Mouse (Mus musculus): ENCODE measurements around the gene Camta1. TPM values are rescaled to one million over a fixed set of nuclear protein-coding genes. Genes with fewer than 3 reads are reported as not detected.

The Camta1 gene
- polyA plus RNA-seq, 1 experiment from 2014 or later: 25.3 TPM

- no peak overlapping the region for H3K9ac ChIP-seq (ENCODE audit: low read depth, low read length)
- H3K36me3 ChIP-seq (ENCODE audit: control insufficient read depth, insufficient read depth): no peaks in the 10 kb centered on the region
- H3K4me2 ChIP-seq (ENCODE audit: low read depth, low read length): no peak overlapping the region
- H3K27me3 ChIP-seq (ENCODE audit: control insufficient read depth, insufficient read depth, low read depth, low read length): no peaks in the 10 kb centered on the region
- no peak overlapping the region for H3K27ac ChIP-seq (ENCODE audit: low read length)
- H3K4me3 ChIP-seq (ENCODE audit: low read depth, low read length): no peak overlapping the region
- no peak for ATAC-seq (ENCODE audit: low read depth)
- WGBS (ENCODE audit: insufficient replicate concordance): 22% methylated on average over 21 of the region's 21 CpGs
- H3K9me3 ChIP-seq (replicated peaks; ENCODE audit: control insufficient read depth, low read length): no peaks in the 10 kb centered on the region; the same call in 1 of the 2 replicates
- H3K4me1 ChIP-seq (ENCODE audit: control insufficient read depth, low read depth, low read length): no peaks in the 10 kb centered on the region
Observed at GRCm38 (mm10) chr4:151483299-151483976, 378.2 kb downstream of the Camta1 start.

- Histone ChIP-seq H3K9me3 (replicated peaks; ENCODE audit: control insufficient read depth, low read length) (no peaks in the 10 kb centered on the region; the same call in 1 of the 2 replicates), H3K36me3 (ENCODE audit: control insufficient read depth, insufficient read depth) (no peaks in the 10 kb centered on the region), H3K4me3 (ENCODE audit: low read depth, low read length) (no peak overlapping the region), H3K4me1 (ENCODE audit: control insufficient read depth, low read depth, low read length) (no peaks in the 10 kb centered on the region), H3K27me3 (ENCODE audit: control insufficient read depth, insufficient read depth, low read depth, low read length) (no peaks in the 10 kb centered on the region), H3K9ac (ENCODE audit: low read depth, low read length) (no peak overlapping the region), H3K27ac (ENCODE audit: low read length) (no peak overlapping the region), H3K4me2 (ENCODE audit: low read depth, low read length) (no peak overlapping the region)
- 66% methylated on average over 3 of the region's 3 CpGs for WGBS (ENCODE audit: insufficient replicate concordance)
- no peak for ATAC-seq (ENCODE audit: low read depth)
Observed at GRCm38 (mm10) chr4:151480928-151481327, 380.7 kb downstream of the Camta1 start.

- Histone ChIP-seq H3K4me3 (ENCODE audit: low read depth, low read length) (no peak overlapping the region), H3K27ac (ENCODE audit: low read length) (no peak overlapping the region), H3K36me3 (ENCODE audit: control insufficient read depth, insufficient read depth) (no peaks in the 10 kb centered on the region), H3K27me3 (ENCODE audit: control insufficient read depth, insufficient read depth, low read depth, low read length) (no peaks in the 10 kb centered on the region), H3K9me3 (replicated peaks; ENCODE audit: control insufficient read depth, low read length) (no peaks in the 10 kb centered on the region; the same call in 1 of the 2 replicates), H3K4me1 (ENCODE audit: control insufficient read depth, low read depth, low read length) (no peaks in the 10 kb centered on the region), H3K9ac (ENCODE audit: low read depth, low read length) (no peak overlapping the region), H3K4me2 (ENCODE audit: low read depth, low read length) (no peak overlapping the region)
- 50% methylated on average over 6 of the region's 6 CpGs for WGBS (ENCODE audit: insufficient replicate concordance)
- no peak for ATAC-seq (ENCODE audit: low read depth)
Observed at GRCm38 (mm10) chr4:151477950-151478349, 383.7 kb downstream of the Camta1 start.

GRCm38 (mm10) chr4:151474895-151475470 is 386.7 kb downstream of the Camta1 start:
- no peaks in the 10 kb centered on the region for H3K36me3 ChIP-seq (ENCODE audit: control insufficient read depth, insufficient read depth)
- H3K9ac ChIP-seq (ENCODE audit: low read depth, low read length): no peak overlapping the region
- H3K27me3 ChIP-seq (ENCODE audit: control insufficient read depth, insufficient read depth, low read depth, low read length): no peaks in the 10 kb centered on the region
- no peak overlapping the region for H3K27ac ChIP-seq (ENCODE audit: low read length)
- no peak overlapping the region for H3K4me2 ChIP-seq (ENCODE audit: low read depth, low read length)
- H3K9me3 ChIP-seq (replicated peaks; ENCODE audit: control insufficient read depth, low read length): no peaks in the 10 kb centered on the region; the same call in 1 of the 2 replicates
- no peaks in the 10 kb centered on the region for H3K4me1 ChIP-seq (ENCODE audit: control insufficient read depth, low read depth, low read length)
- ATAC-seq (ENCODE audit: low read depth): no peak
- no peak overlapping the region for H3K4me3 ChIP-seq (ENCODE audit: low read depth, low read length)
- WGBS (ENCODE audit: insufficient replicate concordance): 76% methylated on average over 16 of the region's 16 CpGs

GRCm38 (mm10) chr4:151471886-151472285 is 389.8 kb downstream of the Camta1 start:
- ATAC-seq (ENCODE audit: low read depth): no peak
- H3K27me3 ChIP-seq (ENCODE audit: control insufficient read depth, insufficient read depth, low read depth, low read length): no peaks in the 10 kb centered on the region
- no peaks in the 10 kb centered on the region for H3K4me1 ChIP-seq (ENCODE audit: control insufficient read depth, low read depth, low read length)
- no peak overlapping the region for H3K27ac ChIP-seq (ENCODE audit: low read length)
- H3K9ac ChIP-seq (ENCODE audit: low read depth, low read length): no peak overlapping the region
- no peak overlapping the region for H3K4me3 ChIP-seq (ENCODE audit: low read depth, low read length)
- H3K9me3 ChIP-seq (replicated peaks; ENCODE audit: control insufficient read depth, low read length): no peaks in the 10 kb centered on the region
- no peaks in the 10 kb centered on the region for H3K36me3 ChIP-seq (ENCODE audit: control insufficient read depth, insufficient read depth)
- no peak overlapping the region for H3K4me2 ChIP-seq (ENCODE audit: low read depth, low read length)
- WGBS (ENCODE audit: insufficient replicate concordance): 66% methylated on average over 4 of the region's 4 CpGs

- H3K9me3 ChIP-seq (replicated peaks; ENCODE audit: control insufficient read depth, low read length): no peaks in the 10 kb centered on the region
- no peaks in the 10 kb centered on the region for H3K36me3 ChIP-seq (ENCODE audit: control insufficient read depth, insufficient read depth)
- no peak overlapping the region for H3K4me2 ChIP-seq (ENCODE audit: low read depth, low read length)
- no peaks in the 10 kb centered on the region for H3K4me1 ChIP-seq (ENCODE audit: control insufficient read depth, low read depth, low read length)
- no peak overlapping the region for H3K9ac ChIP-seq (ENCODE audit: low read depth, low read length)
- ATAC-seq (ENCODE audit: low read depth): no peak
- WGBS (ENCODE audit: insufficient replicate concordance): 74% methylated on average over 5 of the region's 5 CpGs
- H3K4me3 ChIP-seq (ENCODE audit: low read depth, low read length): no peak overlapping the region
- H3K27ac ChIP-seq (ENCODE audit: low read length): no peak overlapping the region
- no peaks in the 10 kb centered on the region for H3K27me3 ChIP-seq (ENCODE audit: control insufficient read depth, insufficient read depth, low read depth, low read length)
Observed at GRCm38 (mm10) chr4:151468381-151468780, 393.3 kb downstream of the Camta1 start.

GRCm38 (mm10) chr4:151458686-151459085 is 403.0 kb downstream of the Camta1 start:
- WGBS (ENCODE audit: insufficient replicate concordance): 59% methylated on average over 11 of the region's 11 CpGs
- H3K4me2 ChIP-seq (ENCODE audit: low read depth, low read length): no peak overlapping the region
- H3K36me3 ChIP-seq (ENCODE audit: control insufficient read depth, insufficient read depth): no peaks in the 10 kb centered on the region

GRCm38 (mm10) chr4:151454611-151455010 is 407.1 kb downstream of the Camta1 start:
- H3K4me1 ChIP-seq (ENCODE audit: control insufficient read depth, low read depth, low read length): no peaks in the 10 kb centered on the region
- no peak overlapping the region for H3K27ac ChIP-seq (ENCODE audit: low read length)
- H3K4me2 ChIP-seq (ENCODE audit: low read depth, low read length): no peak overlapping the region
- no peak overlapping the region for H3K4me3 ChIP-seq (ENCODE audit: low read depth, low read length)
- no peaks in the 10 kb centered on the region for H3K9me3 ChIP-seq (replicated peaks; ENCODE audit: control insufficient read depth, low read length)
- WGBS (ENCODE audit: insufficient replicate concordance): 53% methylated on average over 3 of the region's 3 CpGs
- no peak overlapping the region for H3K9ac ChIP-seq (ENCODE audit: low read depth, low read length)
- ATAC-seq (ENCODE audit: low read depth): no peak
- no peaks in the 10 kb centered on the region for H3K36me3 ChIP-seq (ENCODE audit: control insufficient read depth, insufficient read depth)
- no peaks in the 10 kb centered on the region for H3K27me3 ChIP-seq (ENCODE audit: control insufficient read depth, insufficient read depth, low read depth, low read length)

More at GRCm38 (mm10) chr4:151458686-151459085, 403.0 kb downstream of the Camta1 start:
- H3K4me1 ChIP-seq (ENCODE audit: control insufficient read depth, low read depth, low read length): no peaks in the 10 kb centered on the region
- no peaks in the 10 kb centered on the region for H3K9me3 ChIP-seq (replicated peaks; ENCODE audit: control insufficient read depth, low read length)
- H3K27me3 ChIP-seq (ENCODE audit: control insufficient read depth, insufficient read depth, low read depth, low read length): no peaks in the 10 kb centered on the region
- no peak for ATAC-seq (ENCODE audit: low read depth)
- H3K27ac ChIP-seq (ENCODE audit: low read length): no peak overlapping the region
- no peak overlapping the region for H3K9ac ChIP-seq (ENCODE audit: low read depth, low read length)
- no peak overlapping the region for H3K4me3 ChIP-seq (ENCODE audit: low read depth, low read length)

- 62% methylated on average over 3 of the region's 3 CpGs for WGBS (ENCODE audit: insufficient replicate concordance)
- H3K4me2 ChIP-seq (ENCODE audit: low read depth, low read length): no peak overlapping the region
- ATAC-seq (ENCODE audit: low read depth): no peak
- H3K4me1 ChIP-seq (ENCODE audit: control insufficient read depth, low read depth, low read length): no peaks in the 10 kb centered on the region
- H3K27me3 ChIP-seq (ENCODE audit: control insufficient read depth, insufficient read depth, low read depth, low read length): no peaks in the 10 kb centered on the region
- no peaks in the 10 kb centered on the region for H3K9me3 ChIP-seq (replicated peaks; ENCODE audit: control insufficient read depth, low read length)
- H3K4me3 ChIP-seq (ENCODE audit: low read depth, low read length): no peak overlapping the region
- no peak overlapping the region for H3K9ac ChIP-seq (ENCODE audit: low read depth, low read length)
- no peaks in the 10 kb centered on the region for H3K36me3 ChIP-seq (ENCODE audit: control insufficient read depth, insufficient read depth)
- H3K27ac ChIP-seq (ENCODE audit: low read length): no peak overlapping the region
Observed at GRCm38 (mm10) chr4:151454065-151454464, 407.6 kb downstream of the Camta1 start.

All from liver, embryonic 16.5 days (tissue).